Mouse (Mus musculus): ENCODE results near the gene Ccdc15. TPM values are rescaled to one million over a fixed set of nuclear protein-coding genes. Genes with fewer than 3 reads are reported as not detected.
"Not testable (repeated sequence)": the region's sequence is repeated elsewhere in the genome, so short reads cannot be mapped to it uniquely, and the experiment has no call there.

Gene Ccdc15
- total RNA-seq, 2 experiments from 2014 or later, result 6.0 TPM

- no peak for DNase-seq (ENCODE audit: low spot score in 2 of 2)
Observed at GRCm38 (mm10) chr9:37354485-37354884, 6.3 kb upstream of the Ccdc15 start.

GRCm38 (mm10) chr9:37351266-37351665 is 3.0 kb upstream of the Ccdc15 start:
- no peak for DNase-seq (ENCODE audit: low spot score in 2 of 2)

- no peak for DNase-seq (ENCODE audit: low spot score in 2 of 2)
Observed at GRCm38 (mm10) chr9:37349050-37349449, 818 bp upstream of the Ccdc15 start.

GRCm38 (mm10) chr9:37347184-37347987 is 846 bp downstream of the Ccdc15 start:
- DNase-seq (ENCODE audit: low spot score in 2 of 2), result no peak

- DNase-seq (ENCODE audit: low spot score in 2 of 2), result no peak
Observed at GRCm38 (mm10) chr9:37345406-37345805, 2.8 kb downstream of the Ccdc15 start.

- DNase-seq (ENCODE audit: low spot score in 2 of 2), result no peak
Observed at GRCm38 (mm10) chr9:37329456-37329855, 18.8 kb downstream of the Ccdc15 start.

- DNase-seq (ENCODE audit: low spot score in 2 of 2), result no peak
Observed at GRCm38 (mm10) chr9:37301720-37302119, 46.5 kb downstream of the Ccdc15 start.

- DNase-seq (ENCODE audit: low spot score in 2 of 2), result not testable (repeated sequence)
Observed at GRCm38 (mm10) chr9:37300501-37300900, 47.7 kb downstream of the Ccdc15 start.

- no peak for DNase-seq (ENCODE audit: low spot score in 2 of 2)
Observed at GRCm38 (mm10) chr9:37295586-37295985, 52.6 kb downstream of the Ccdc15 start.

GRCm38 (mm10) chr9:37266622-37267021 is 81.6 kb downstream of the Ccdc15 start:
- no peak for DNase-seq (ENCODE audit: low spot score in 2 of 2)

GRCm38 (mm10) chr9:37255889-37256225 is 92.4 kb downstream of the Ccdc15 start:
- DNase-seq (ENCODE audit: low spot score in 2 of 2), result no peak

GRCm38 (mm10) chr9:37255149-37255888 is 92.9 kb downstream of the Ccdc15 start, which contains the start of gene Slc37a2:
TSS of gene Slc37a2 (minus strand) at chr9:37255738.
- peak; percentile 22 to 34 for DNase-seq (ENCODE audit: low spot score in 2 of 2)

- no peak for DNase-seq (ENCODE audit: low spot score in 2 of 2)
Observed at GRCm38 (mm10) chr9:37254531-37255110, 93.6 kb downstream of the Ccdc15 start.

GRCm38 (mm10) chr9:37250631-37251030 is 97.6 kb downstream of the Ccdc15 start:
- DNase-seq (ENCODE audit: low spot score in 2 of 2), result no peak

GRCm38 (mm10) chr9:37249976-37250375 is 98.3 kb downstream of the Ccdc15 start:
- DNase-seq (ENCODE audit: low spot score in 2 of 2), result no peak

- DNase-seq (ENCODE audit: low spot score in 2 of 2), result no peak
Observed at GRCm38 (mm10) chr9:37248381-37248906, 99.8 kb downstream of the Ccdc15 start.

GRCm38 (mm10) chr9:37247429-37247828 is 100.8 kb downstream of the Ccdc15 start:
- no peak for DNase-seq (ENCODE audit: low spot score in 2 of 2)

- no peak for DNase-seq (ENCODE audit: low spot score in 2 of 2)
Observed at GRCm38 (mm10) chr9:37245810-37246209, 102.4 kb downstream of the Ccdc15 start.

GRCm38 (mm10) chr9:37245404-37245803 is 102.8 kb downstream of the Ccdc15 start:
- DNase-seq (ENCODE audit: low spot score in 2 of 2), result no peak

- DNase-seq (ENCODE audit: low spot score in 2 of 2), result no peak
Observed at GRCm38 (mm10) chr9:37244600-37244999, 103.6 kb downstream of the Ccdc15 start.

- DNase-seq (ENCODE audit: low spot score in 2 of 2), result no peak
Observed at GRCm38 (mm10) chr9:37242764-37243163, 105.5 kb downstream of the Ccdc15 start.
